8 mouse cellular contexts compared by ENCODE assay signal in genomic region chr4:124882151-124882729, GRCm38 (mm10). TPM values are rescaled to one million over a fixed set of nuclear protein-coding genes. Genes with fewer than 3 reads are reported as not detected.
DNase-seq lines count a peak whose midpoint lies in the region; ATAC-seq and TF ChIP-seq lines count a peak whose summit lies in the region.
"Had no signal": no experiment of that assay in that cellular context is flagged by ENCODE, and none has a peak within 500 bp of the region (broad histone marks: within the 10 kb centered on the region; RNA-seq: fewer than 3 reads in every experiment).

No protein-coding gene starts in this region.

- no peaks in the 10 kb centered on the region for H3K9me3 ChIP-seq in lung, embryonic 16.5 days (ENCODE audit: control insufficient read depth, low read length)
- H3K9me3 ChIP-seq in limb, embryonic 13.5 days: no peaks in the 10 kb centered on the region
- H3K9me3 ChIP-seq in neural tube, embryonic 12.5 days: no peaks in the 10 kb centered on the region; the same call in 1 of the 2 replicates

- H3K4me3 ChIP-seq in lung, embryonic 16.5 days (ENCODE audit: low read length): no peak overlapping the region
- peak overlapping the region; percentile 67 for H3K4me3 ChIP-seq in cortical plate, adult 2 months (ENCODE audit: insufficient read depth, low read length)
- peak overlapping the region; percentile 38 for H3K4me3 ChIP-seq in limb, embryonic 13.5 days
- H3K4me3 ChIP-seq in neural tube, embryonic 12.5 days: peak overlapping the region; percentile 49

- peaks cover 49% of the 10 kb centered on the region for H3K27me3 ChIP-seq in lung, embryonic 16.5 days (ENCODE audit: control insufficient read depth, insufficient read depth, low read depth, low read length)
- peaks cover 85% of the 10 kb centered on the region for H3K27me3 ChIP-seq in limb, embryonic 13.5 days
- H3K27me3 ChIP-seq in neural tube, embryonic 12.5 days (replicated peaks): peaks cover 55% of the 10 kb centered on the region

- H3K4me2 ChIP-seq in lung, embryonic 16.5 days (ENCODE audit: low read depth, low read length): no peak overlapping the region
- H3K4me2 ChIP-seq in limb, embryonic 13.5 days (replicated peaks): peak overlapping the region; percentile 63
- H3K4me2 ChIP-seq in neural tube, embryonic 12.5 days (replicated peaks): peak overlapping the region; percentile 71

- no peaks in the 10 kb centered on the region for H3K36me3 ChIP-seq in lung, embryonic 16.5 days (ENCODE audit: control insufficient read depth, insufficient read depth, low read length)
- no peaks in the 10 kb centered on the region for H3K36me3 ChIP-seq in limb, embryonic 13.5 days
- no peaks in the 10 kb centered on the region for H3K36me3 ChIP-seq in neural tube, embryonic 12.5 days

- no peak for DNase-seq in lung, postnatal 25 days (ENCODE audit: low spot score)
- DNase-seq in heart, postnatal 10 days: peak; percentile 49 to 64
- DNase-seq in thymus, adult 18-20 months: no peak

- intact Hi-C loops in heart, postnatal 10 days (cut with DNase I): no loop called here

- peaks cover 4% of the 10 kb centered on the region; the same call in 1 of the 2 replicates for H3K4me1 ChIP-seq in lung, embryonic 16.5 days (replicated peaks; ENCODE audit: control insufficient read depth, insufficient read depth, low read length)
- no peaks in the 10 kb centered on the region for H3K4me1 ChIP-seq in cortical plate, adult 2 months (ENCODE audit: control insufficient read depth, insufficient read depth, low read length)
- peaks cover 15% of the 10 kb centered on the region for H3K4me1 ChIP-seq in limb, embryonic 13.5 days
- H3K4me1 ChIP-seq in neural tube, embryonic 12.5 days: peaks cover 21% of the 10 kb centered on the region

- H3K9ac ChIP-seq in lung, embryonic 16.5 days (ENCODE audit: low read length): no peak overlapping the region
- H3K9ac ChIP-seq in limb, embryonic 13.5 days: no peak overlapping the region
- H3K9ac ChIP-seq in neural tube, embryonic 12.5 days: peak overlapping the region; percentile 55

- TF ChIP-seq POLR2A in cortical plate, adult 2 months (IDR thresholded peaks at IDR 0.05; ENCODE audit: extremely low read depth, insufficient read depth, low read length): no peak

- no peak overlapping the region for H3K27ac ChIP-seq in lung, embryonic 16.5 days (ENCODE audit: low read length)
- no peak overlapping the region for H3K27ac ChIP-seq in cortical plate, adult 2 months (ENCODE audit: insufficient read depth, low read length)
- H3K27ac ChIP-seq in limb, embryonic 13.5 days: no peak overlapping the region
- H3K27ac ChIP-seq in neural tube, embryonic 12.5 days: no peak overlapping the region

- WGBS in lung, embryonic 16.5 days: 2% methylated on average over 36 of the region's 37 CpGs
- 2% methylated on average over 37 of the region's 37 CpGs for WGBS in limb, embryonic 13.5 days
- 1% methylated on average over 37 of the region's 37 CpGs for WGBS in neural tube, embryonic 12.5 days

- no peak for TF ChIP-seq CTCF in cortical plate, adult 2 months (IDR thresholded peaks at IDR 0.05; ENCODE audit: extremely low read depth, insufficient read depth, low read length)

- ATAC-seq in lung, embryonic 16.5 days (ENCODE audit: low read depth): 0 out of 2 replicates have a peak, but pooled peaks have one; percentile 20
- no peak for ATAC-seq in limb, embryonic 13.5 days (ENCODE audit: low FRiP score, low read depth)
- peak; percentile 43 for ATAC-seq in neural tube, embryonic 12.5 days (ENCODE audit: low FRiP score, low read depth)

RNA-seq across cellular contexts. Expression of gene Epha10, which starts 1.5 kb away (rescaled TPM):
- polyA plus RNA-seq in lung, embryonic 16.5 days (2015; fragmentation: Nextera tagmentation; extraction: Ambion mirVana): not detected in 2 replicates
- 56.6 and 58.0 TPM in 2 replicates for polyA plus RNA-seq in cortical plate, adult 2 months (2012; rRNA removed)
- not detected for total RNA-seq in heart, postnatal 10 days (2021)
- polyA plus RNA-seq in limb, embryonic 13.5 days (2015; fragmentation: Nextera tagmentation; extraction: Ambion mirVana): 0.08 and 0.17 TPM in 2 replicates
- 6.3 and 6.6 TPM in 2 replicates for polyA plus RNA-seq in neural tube, embryonic 12.5 days (2016; fragmentation: Nextera tagmentation; extraction: Ambion mirVana)
- total RNA-seq: hematopoietic stem cell, adult 5-6 weeks had no signal

RNA-seq across cellular contexts. Expression of gene Maneal, which starts 20.3 kb away (rescaled TPM):
- polyA plus RNA-seq in lung, embryonic 16.5 days (2015; fragmentation: Nextera tagmentation; extraction: Ambion mirVana): 0.18 and 0.33 TPM in 2 replicates
- 52.7 and 53.7 TPM in 2 replicates for polyA plus RNA-seq in cortical plate, adult 2 months (2012; rRNA removed)
- under 1 TPM; 0.10 to 0.22 TPM for total RNA-seq in heart, postnatal 10 days (2021)
- 0.67 and 0.70 TPM in 2 replicates for polyA plus RNA-seq in limb, embryonic 13.5 days (2015; fragmentation: Nextera tagmentation; extraction: Ambion mirVana)
- 8.2 and 10.3 TPM in 2 replicates for polyA plus RNA-seq in neural tube, embryonic 12.5 days (2016; fragmentation: Nextera tagmentation; extraction: Ambion mirVana)
- total RNA-seq: hematopoietic stem cell, adult 5-6 weeks had no signal

RNA-seq across cellular contexts. Expression of gene 1110065P20Rik, which starts 31.2 kb away (rescaled TPM):
- polyA plus RNA-seq in lung, embryonic 16.5 days (2015; fragmentation: Nextera tagmentation; extraction: Ambion mirVana): 45.6 TPM in 2 replicates
- 95.8 and 103 TPM in 2 replicates for polyA plus RNA-seq in cortical plate, adult 2 months (2012; rRNA removed)
- total RNA-seq in heart, postnatal 10 days (2021): 10 to 100 TPM; 28.7 to 33.5 TPM
- polyA plus RNA-seq in limb, embryonic 13.5 days (2015; fragmentation: Nextera tagmentation; extraction: Ambion mirVana): 55.0 and 56.9 TPM in 2 replicates
- 71.6 and 77.6 TPM in 2 replicates for polyA plus RNA-seq in neural tube, embryonic 12.5 days (2016; fragmentation: Nextera tagmentation; extraction: Ambion mirVana)

RNA-seq across cellular contexts. Expression of gene Yrdc, which starts 31.8 kb away (rescaled TPM):
- polyA plus RNA-seq in lung, embryonic 16.5 days (2015; fragmentation: Nextera tagmentation; extraction: Ambion mirVana): 23.9 and 27.5 TPM in 2 replicates
- 41.5 and 42.0 TPM in 2 replicates for polyA plus RNA-seq in cortical plate, adult 2 months (2012; rRNA removed)
- total RNA-seq in heart, postnatal 10 days (2021): 10 to 100 TPM; 20.9 to 24.4 TPM
- 32.1 and 37.1 TPM in 2 replicates for polyA plus RNA-seq in limb, embryonic 13.5 days (2015; fragmentation: Nextera tagmentation; extraction: Ambion mirVana)
- 56.4 and 56.5 TPM in 2 replicates for polyA plus RNA-seq in neural tube, embryonic 12.5 days (2016; fragmentation: Nextera tagmentation; extraction: Ambion mirVana)

RNA-seq across cellular contexts. Expression of gene 9930104L06Rik, which starts 54.6 kb away (rescaled TPM):
- polyA plus RNA-seq in lung, embryonic 16.5 days (2015; fragmentation: Nextera tagmentation; extraction: Ambion mirVana): 11.1 and 13.1 TPM in 2 replicates
- 17.5 and 19.6 TPM in 2 replicates for polyA plus RNA-seq in cortical plate, adult 2 months (2012; rRNA removed)
- 10 to 100 TPM; 10.7 to 11.2 TPM for total RNA-seq in heart, postnatal 10 days (2021)
- 16.5 and 19.8 TPM in 2 replicates for polyA plus RNA-seq in limb, embryonic 13.5 days (2015; fragmentation: Nextera tagmentation; extraction: Ambion mirVana)
- polyA plus RNA-seq in neural tube, embryonic 12.5 days (2016; fragmentation: Nextera tagmentation; extraction: Ambion mirVana): 16.5 and 18.6 TPM in 2 replicates

Comparison
In these comparisons a context has a peak if more than half of its experiments do, and no peak if none do; other contexts are left out.
1. DNase-seq: peak in heart, postnatal 10 days (2 of 2); none in lung, postnatal 25 days (single experiment) and thymus, adult 18-20 months (0 of 2).